Mouse (Mus musculus) CD4-positive, CD25-positive, alpha-beta regulatory T cell, adult 2 months (primary cell): ENCODE measurements around the gene Olfr317.
A peak's percentile ranks its signal among the peaks of the same experiment; 100 is the strongest.
"Not testable (repeated sequence)": the region's sequence is repeated elsewhere in the genome, so short reads cannot be mapped to it uniquely, and the experiment has no call there.

ENCODE experiments used
- DNase-seq: peaks from one replicate; pipeline ENCODE4 v3.0.0-alpha.2; 2012; ENCODE audit warnings: low read depth, low spot score

The Olfr317 gene

DNA sequence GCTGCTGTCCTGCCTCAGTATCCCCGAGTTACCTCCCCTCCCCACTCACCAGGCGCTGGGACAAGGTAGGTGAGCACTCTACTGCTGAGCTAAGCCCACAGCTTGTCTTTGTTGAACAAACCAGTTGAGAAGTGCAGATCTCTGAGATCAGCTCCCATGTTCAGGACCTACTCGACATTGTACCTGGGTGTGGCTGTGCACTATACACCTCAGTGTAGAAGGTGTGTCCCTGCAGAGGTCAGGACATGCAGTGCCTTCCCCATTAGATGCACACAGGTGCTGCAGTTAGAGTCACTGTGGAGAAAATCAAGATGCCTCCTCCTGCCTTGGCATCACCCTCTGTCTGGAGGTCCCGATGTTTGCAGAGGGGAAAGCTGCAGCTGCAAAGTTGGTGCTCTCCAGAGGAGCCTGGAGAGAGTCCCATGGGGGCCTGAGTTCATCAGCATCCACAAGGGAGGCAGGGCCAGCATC is at the start of gene Olfr317:
Olfr317 (minus strand) TSS at position 421 of the 471 bp plus-strand sequence.
- no peak for DNase-seq

DNA sequence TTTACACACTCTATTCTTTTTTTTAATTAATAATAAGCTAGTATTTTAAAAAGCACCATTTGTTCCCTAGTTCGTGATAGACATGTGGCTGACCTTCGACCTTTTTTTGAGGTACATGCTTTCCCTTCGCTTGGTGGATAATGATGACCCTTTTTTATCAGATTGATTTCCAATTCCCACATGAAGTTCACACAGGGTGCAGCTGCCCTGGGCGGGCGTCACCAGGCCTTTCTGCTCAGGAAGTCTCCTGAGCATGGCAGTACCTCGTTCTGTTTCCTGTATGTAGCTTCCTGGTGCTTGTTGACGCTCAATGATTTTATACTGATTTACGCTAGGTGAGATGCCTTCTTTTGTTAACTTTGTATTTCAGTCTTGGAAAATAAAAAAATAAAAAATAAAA is 49.3 kb upstream of the Olfr317 start:
- peak; percentile 42 for DNase-seq

GRCm38 (mm10) chr11:58787651-58788050 is 48.6 kb upstream of the Olfr317 start:
- DNase-seq = peak; percentile 21

DNA sequence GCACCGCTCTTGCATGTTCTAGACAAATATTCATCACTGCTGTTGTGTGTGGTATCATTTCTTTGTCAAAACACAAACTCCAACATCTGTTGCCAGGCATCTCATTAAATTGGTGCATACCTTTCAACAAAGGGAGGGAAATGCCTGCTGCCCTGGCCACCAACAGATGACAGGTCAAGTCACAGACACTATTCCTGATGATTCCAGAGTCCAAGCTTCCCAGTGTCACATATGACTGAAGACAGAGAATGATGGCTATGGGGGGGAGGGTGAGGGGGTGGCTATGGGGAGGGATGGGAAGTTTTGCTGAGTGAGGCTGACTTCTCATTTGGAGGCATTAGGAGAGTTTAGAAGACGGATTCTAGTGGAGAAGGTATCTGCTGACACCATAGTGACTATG is 45.2 kb upstream of the Olfr317 start:
- no peak for DNase-seq

DNA sequence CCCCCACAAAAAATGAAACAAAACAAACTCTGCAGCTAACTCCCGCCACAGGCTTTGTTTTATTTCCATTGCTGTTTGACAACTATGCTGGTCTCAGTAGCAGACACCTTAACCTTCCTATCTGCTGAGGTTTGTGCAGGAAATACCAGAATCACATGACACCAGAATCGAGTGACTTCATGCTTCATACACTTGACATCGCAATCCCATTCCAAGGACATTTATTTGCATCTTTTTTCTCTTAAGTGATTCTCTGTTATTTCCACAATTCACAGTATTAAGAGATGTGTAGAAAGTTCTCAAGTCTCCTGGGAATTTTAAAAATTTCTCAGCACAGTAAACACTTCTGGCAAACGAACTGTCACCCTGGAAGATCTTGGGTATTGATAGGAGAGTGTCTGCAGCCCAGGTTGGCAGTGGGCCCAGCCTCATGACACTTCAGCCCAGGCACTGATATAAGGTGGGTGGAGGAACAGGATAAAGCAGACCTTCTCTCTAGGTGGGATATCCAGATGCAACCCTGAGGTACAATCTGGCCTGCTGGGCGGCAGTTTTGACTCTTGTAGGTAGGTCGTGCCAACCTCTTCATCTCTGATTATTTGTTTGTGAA is 43.6 kb upstream of the Olfr317 start, which contains the start of gene Olfr314:
Olfr314 (plus strand) TSS at position 473 of the 610 bp plus-strand sequence.
- DNase-seq = no peak

- DNase-seq = no peak
Observed at GRCm38 (mm10) chr11:58772888-58773287, 33.9 kb upstream of the Olfr317 start, which contains the start of gene Olfr315. Olfr315 (plus strand) TSS chr11:58773188.

GRCm38 (mm10) chr11:58752434-58752833 is 13.4 kb upstream of the Olfr317 start, which contains the start of gene Olfr316:
Olfr316 (plus strand) TSS chr11:58752734.
- DNase-seq = no peak

GRCm38 (mm10) chr11:58751096-58751495 is 12.1 kb upstream of the Olfr317 start:
- DNase-seq = not testable (repeated sequence)

GRCm38 (mm10) chr11:58733372-58733771 is 5.6 kb downstream of the Olfr317 start:
- no peak for DNase-seq

- not testable (repeated sequence) for DNase-seq
Observed at GRCm38 (mm10) chr11:58727896-58728650, 10.9 kb downstream of the Olfr317 start.

DNA sequence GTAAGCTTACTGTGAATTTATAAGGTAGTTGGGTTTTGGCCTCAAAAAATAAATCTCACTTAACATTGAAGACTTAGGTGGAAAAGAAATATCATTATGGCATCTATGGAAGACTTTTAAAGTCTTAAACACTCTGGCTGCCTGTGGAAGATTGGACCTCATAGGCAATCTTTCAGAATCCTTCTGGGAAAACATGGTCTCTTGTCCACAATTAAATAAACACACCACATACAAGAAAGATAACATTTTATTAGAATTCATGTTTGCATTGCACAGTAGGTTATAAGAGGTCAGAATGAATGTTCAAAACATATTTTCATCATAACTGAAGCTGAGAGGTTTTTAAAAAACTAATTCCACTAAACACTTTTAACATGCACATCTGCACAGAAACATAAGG is 15.1 kb downstream of the Olfr317 start, which contains the start of gene Olfr318:
Olfr318 (minus strand) TSS at position 101 of the 400 bp plus-strand sequence.
- DNase-seq = no peak

GRCm38 (mm10) chr11:58719701-58720100 is 19.3 kb downstream of the Olfr317 start:
- DNase-seq = no peak

DNA sequence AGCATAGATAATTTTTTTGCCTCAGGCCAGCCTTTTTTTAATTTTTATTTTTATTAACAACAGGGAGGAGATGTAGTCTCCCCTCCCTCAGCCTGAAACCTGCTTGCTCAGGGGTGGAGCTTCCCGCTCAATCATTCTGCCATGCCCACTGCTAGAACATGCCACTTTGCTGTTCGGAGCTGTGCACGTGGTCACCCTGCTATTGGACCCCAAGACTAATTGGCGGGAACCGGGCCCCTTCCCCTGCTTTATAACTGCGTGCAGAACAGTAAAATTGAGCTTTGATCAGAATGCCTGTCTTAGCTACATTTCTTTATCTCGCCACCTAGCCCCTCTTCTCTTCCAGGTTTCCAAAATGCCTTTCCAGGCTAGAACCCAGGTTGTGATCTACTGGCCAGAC is 21.3 kb downstream of the Olfr317 start:
- DNase-seq = not testable (repeated sequence)

DNA sequence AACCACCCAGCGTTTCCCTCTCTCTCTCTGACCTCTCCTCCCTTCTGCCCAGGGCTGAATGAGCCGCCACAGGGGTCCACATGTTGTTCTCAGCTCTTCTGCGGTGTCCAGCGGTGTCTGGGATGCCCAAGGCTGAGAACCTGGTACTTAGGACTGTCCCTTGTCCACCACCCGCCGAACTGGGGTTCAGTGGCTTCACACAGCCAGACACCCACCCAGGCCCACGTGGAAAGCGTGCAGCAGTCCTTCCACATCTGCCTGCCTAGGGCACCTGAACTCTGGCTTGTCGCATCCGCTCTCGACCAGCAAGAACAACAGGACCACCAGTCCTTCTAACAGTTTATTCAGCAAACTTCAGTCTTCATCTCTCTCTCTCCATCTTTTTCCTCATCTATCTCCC is 29.9 kb downstream of the Olfr317 start:
- DNase-seq = no peak

DNA sequence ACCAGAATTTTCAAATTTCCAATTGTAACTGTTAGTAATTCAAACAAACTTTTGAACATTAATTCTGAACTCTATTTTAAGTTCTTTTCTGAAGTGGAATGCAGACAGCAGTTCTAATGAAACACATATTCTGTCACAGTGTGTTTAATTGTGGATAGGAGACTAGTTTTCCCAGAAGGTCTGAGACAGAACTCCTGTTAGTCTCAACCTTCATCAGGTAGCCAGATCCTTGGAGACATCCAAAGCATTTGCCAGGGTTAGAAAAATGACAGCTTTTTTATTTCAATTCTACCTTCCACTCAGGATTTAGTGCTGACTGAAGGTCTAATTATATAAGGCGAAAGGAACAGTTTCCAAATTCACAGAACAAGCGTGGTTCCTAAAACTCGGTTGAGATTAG is 40.1 kb downstream of the Olfr317 start, which contains the start of gene Olfr319:
Olfr319 (plus strand) TSS at position 301 of the 400 bp plus-strand sequence.
- no peak for DNase-seq
